Mouse (Mus musculus): ENCODE results near the gene Slc4a1ap.

GRCm38 (mm10) chr5:31595868-31596267 lies 69.1 kb downstream of the Slc4a1ap start:
- TF ChIP-seq CEBPB (IDR thresholded peaks at IDR 0.05; ENCODE audit: insufficient read depth, poor library complexity, severe bottlenecking) (no peak), POLR2A (IDR thresholded peaks at IDR 0.05; ENCODE audit: insufficient read length, low read depth) (no peak)

Measured in myocyte (in vitro differentiated cells).